Mouse (Mus musculus): ENCODE measurements around the gene Frmd6. TPM values are rescaled to one million over a fixed set of nuclear protein-coding genes. Genes with fewer than 3 reads are reported as not detected.

The Frmd6 gene
- 10 to 100 TPM in 2 of 4 experiments, 1 to 10 TPM in 2; 8.7 to 13.6 (median 11.3) TPM for total RNA-seq (2022)

- peak; percentile 86 to 87 for DNase-seq (ENCODE audit: low spot score in 2 of 2)
Measured at GRCm38 (mm10) chr12:70824729-70825650, at the start of gene Frmd6. TSS of gene Frmd6 (plus strand) at chr12:70825514.

GRCm38 (mm10) chr12:70775609-70776008 lies 49.7 kb upstream of the Frmd6 start:
- DNase-seq (ENCODE audit: low spot score in 2 of 2): no peak

- no peak for DNase-seq (ENCODE audit: low spot score in 2 of 2)
Measured at GRCm38 (mm10) chr12:70776683-70777082, 48.6 kb upstream of the Frmd6 start.

GRCm38 (mm10) chr12:70777466-70777865 lies 47.8 kb upstream of the Frmd6 start:
- no peak for DNase-seq (ENCODE audit: low spot score in 2 of 2)

GRCm38 (mm10) chr12:70777866-70778265 lies 47.4 kb upstream of the Frmd6 start:
- DNase-seq (ENCODE audit: low spot score in 2 of 2): no peak

- DNase-seq (ENCODE audit: low spot score in 2 of 2): no peak
Measured at GRCm38 (mm10) chr12:70778271-70778670, 47.0 kb upstream of the Frmd6 start.

- no peak for DNase-seq (ENCODE audit: low spot score in 2 of 2)
Measured at GRCm38 (mm10) chr12:70778724-70779123, 46.6 kb upstream of the Frmd6 start.

GRCm38 (mm10) chr12:70783049-70783448 lies 42.3 kb upstream of the Frmd6 start:
- no peak for DNase-seq (ENCODE audit: low spot score in 2 of 2)

- no peak for DNase-seq (ENCODE audit: low spot score in 2 of 2)
Measured at GRCm38 (mm10) chr12:70783475-70784239, 41.7 kb upstream of the Frmd6 start.

GRCm38 (mm10) chr12:70784240-70784705 lies 41.0 kb upstream of the Frmd6 start:
- no peak for DNase-seq (ENCODE audit: low spot score in 2 of 2)

- DNase-seq (ENCODE audit: low spot score in 2 of 2): no peak
Measured at GRCm38 (mm10) chr12:70789341-70789740, 36.0 kb upstream of the Frmd6 start.

- no peak for DNase-seq (ENCODE audit: low spot score in 2 of 2)
Measured at GRCm38 (mm10) chr12:70793291-70793690, 32.0 kb upstream of the Frmd6 start.

- no peak for DNase-seq (ENCODE audit: low spot score in 2 of 2)
Measured at GRCm38 (mm10) chr12:70794543-70795388, 30.5 kb upstream of the Frmd6 start.

- no peak for DNase-seq (ENCODE audit: low spot score in 2 of 2)
Measured at GRCm38 (mm10) chr12:70795389-70795711, 30.0 kb upstream of the Frmd6 start.

GRCm38 (mm10) chr12:70798496-70798895 lies 26.8 kb upstream of the Frmd6 start:
- no peak for DNase-seq (ENCODE audit: low spot score in 2 of 2)

GRCm38 (mm10) chr12:70799231-70800002 lies 25.9 kb upstream of the Frmd6 start:
- DNase-seq (ENCODE audit: low spot score in 2 of 2): no peak

GRCm38 (mm10) chr12:70800086-70800485 lies 25.2 kb upstream of the Frmd6 start:
- DNase-seq (ENCODE audit: low spot score in 2 of 2): no peak

- DNase-seq (ENCODE audit: low spot score in 2 of 2): no peak
Measured at GRCm38 (mm10) chr12:70801361-70801760, 24.0 kb upstream of the Frmd6 start.

- DNase-seq (ENCODE audit: low spot score in 2 of 2): no peak
Measured at GRCm38 (mm10) chr12:70803494-70803893, 21.8 kb upstream of the Frmd6 start.

GRCm38 (mm10) chr12:70804989-70805388 lies 20.3 kb upstream of the Frmd6 start:
- DNase-seq (ENCODE audit: low spot score in 2 of 2): no peak

- DNase-seq (ENCODE audit: low spot score in 2 of 2): no peak
Measured at GRCm38 (mm10) chr12:70807543-70807942, 17.8 kb upstream of the Frmd6 start.

Measured in gastrocnemius, adult 8-10 months (tissue).